Mouse (Mus musculus) heart, adult 2 months (tissue): ENCODE measurements at regions not wholly inside any gene's neighbourhood (a gene's known extent, or its start where the extent isn't known, plus 50 kb on each side); places are given as distances from the start of the nearest gene placed in this dataset.

Experiments
- DNase-seq, 2 experiments: peaks; one replicate each; pipeline ENCODE4 v3.0.0; 2021
- H3K27ac ChIP-seq: fragments of 200-600 bp; 2 replicates; pipeline ENCODE4 v1.8.1; 2022
- H3K27me3 ChIP-seq: fragments of 200-500 bp; 2 replicates; pipeline ENCODE4 v1.6.1; 2012; ENCODE audit warnings: mild to moderate bottlenecking, low read length, inconsistent platforms, mixed read lengths; ENCODE audit not compliant: control insufficient read depth, insufficient read depth
- H3K36me3 ChIP-seq: fragments of 200-500 bp; 2 replicates; pipeline ENCODE4 v1.6.1; 2012; ENCODE audit warnings: low read length, inconsistent platforms; ENCODE audit not compliant: control insufficient read depth, insufficient read depth
- H3K4me1 ChIP-seq: fragments of 200-500 bp; 2 replicates; pipeline ENCODE4 v1.6.1; 2011; ENCODE audit warnings: low read length; ENCODE audit not compliant: control insufficient read depth, insufficient read depth
- H3K4me3 ChIP-seq: fragments of 200-600 bp; 2 replicates; pipeline ENCODE4 v1.8.1; 2022
- H3K79me2 ChIP-seq: fragments of 200-500 bp; replicated peaks from 2 replicates; pipeline ENCODE4 v1.6.1; 2012; ENCODE audit warnings: mild to moderate bottlenecking, inconsistent platforms, low read length, moderate library complexity, mixed read lengths; ENCODE audit not compliant: control insufficient read depth, insufficient read depth
- H3K9ac ChIP-seq: fragments of 200-500 bp; 2 replicates; pipeline ENCODE4 v1.6.1; 2012; ENCODE audit warnings: low read depth, mild to moderate bottlenecking, control low read depth, inconsistent platforms, low read length, mixed read lengths
- CTCF ChIP-seq: fragments of 200-600 bp; IDR thresholded peaks from 2 replicates; pipeline ENCODE4 v1.8.1; 2022; ENCODE audit warnings: antibody characterized with exemption, mild to moderate bottlenecking, moderate library complexity
- EP300 ChIP-seq: fragments of 200-500 bp; IDR thresholded peaks from 2 replicates; pipeline ENCODE4 v1.6.1; 2011; ENCODE audit warnings: low read depth, low read length, control low read depth; ENCODE audit not compliant: insufficient read depth
- POLR2A ChIP-seq: fragments of 200-500 bp; IDR thresholded peaks from 2 replicates; pipeline ENCODE4 v1.6.1; 2011; ENCODE audit warnings: mild to moderate bottlenecking, low read depth, low read length, control low read depth; ENCODE audit not compliant: insufficient read depth
- WGBS: fragments of 180-500 bp; shearing (Covaris S2); methylation state at CpG from one replicate; pipeline ENCODE4 v1.1.7; 2018; 5-methylcytosine and 5-hydroxymethylcytosine counted together
- intact Hi-C: fragments of 180-260 bp; cut with DNase I; formaldehyde crosslinking; loops from one replicate; pipeline ENCODE4 v1.15.1; 2025

GRCm38 (mm10) chr3:134654051-134654450, 174.8 kb upstream of the Tacr3 start:
- H3K36me3 ChIP-seq: no peaks in the 10 kb centered on the region
- H3K9ac ChIP-seq: no peak overlapping the region
- WGBS: 27% methylated on average over 4 of the region's 4 CpGs
- no peaks in the 10 kb centered on the region for H3K79me2 ChIP-seq
- intact Hi-C loops: no loop called here
- H3K27me3 ChIP-seq: no peaks in the 10 kb centered on the region
- no peaks in the 10 kb centered on the region for H3K4me1 ChIP-seq
- H3K27ac ChIP-seq: no peak overlapping the region
- DNase-seq: no peak
- TF ChIP-seq CTCF: 0 out of 2 replicates have a peak, but pooled peaks have one; percentile 8
- no peak for TF ChIP-seq POLR2A
- no peak overlapping the region for H3K4me3 ChIP-seq

- H3K27me3 ChIP-seq: no peaks in the 10 kb centered on the region
- H3K4me3 ChIP-seq: no peak overlapping the region
- no peak overlapping the region for H3K9ac ChIP-seq
- H3K4me1 ChIP-seq: no peaks in the 10 kb centered on the region
- no peaks in the 10 kb centered on the region for H3K79me2 ChIP-seq
- DNase-seq: no peak
- H3K27ac ChIP-seq: no peak overlapping the region
- no peaks in the 10 kb centered on the region for H3K36me3 ChIP-seq
- 95% methylated on average over 2 of the region's 2 CpGs for whole genome bisulfite sequencing
- TF ChIP-seq EP300 (no peak), POLR2A (no peak), CTCF (no peak)
- intact Hi-C loops: no loop called here
Observed at GRCm38 (mm10) chr3:134694893-134695292, 133.9 kb upstream of the Tacr3 start.

- intact Hi-C loops: no loop called here
- DNase-seq: no peak
- no peaks in the 10 kb centered on the region for H3K79me2 ChIP-seq
- no peaks in the 10 kb centered on the region for H3K27me3 ChIP-seq
- TF ChIP-seq POLR2A: no peak
- TF ChIP-seq CTCF: 0 out of 2 replicates have a peak, but pooled peaks have one; percentile 8
- no peak overlapping the region for H3K4me3 ChIP-seq
- H3K9ac ChIP-seq: no peak overlapping the region
- 27% methylated on average over 2 of the region's 2 CpGs for WGBS
- no peaks in the 10 kb centered on the region for H3K36me3 ChIP-seq
- no peaks in the 10 kb centered on the region for H3K4me1 ChIP-seq
- H3K27ac ChIP-seq: no peak overlapping the region
Observed at GRCm38 (mm10) chr3:134718620-134719019, 110.2 kb upstream of the Tacr3 start.

- Histone ChIP-seq H3K27ac (no peak overlapping the region), H3K79me2 (no peaks in the 10 kb centered on the region), H3K36me3 (no peaks in the 10 kb centered on the region), H3K9ac (no peak overlapping the region), H3K4me3 (no peak overlapping the region), H3K4me1 (no peaks in the 10 kb centered on the region), H3K27me3 (no peaks in the 10 kb centered on the region)
- intact Hi-C loops: no loop called here
- DNase-seq: no peak
- no peak for TF ChIP-seq EP300
- TF ChIP-seq POLR2A: no peak
- TF ChIP-seq CTCF: no peak
- 51% methylated on average over 1 of the region's 1 CpGs for WGBS
Observed at GRCm38 (mm10) chr3:134735684-134736083, 93.1 kb upstream of the Tacr3 start.

- no peak for DNase-seq
- Histone ChIP-seq H3K9ac (no peak overlapping the region), H3K4me1 (no peaks in the 10 kb centered on the region), H3K4me3 (no peak overlapping the region), H3K79me2 (no peaks in the 10 kb centered on the region), H3K27ac (no peak overlapping the region), H3K27me3 (no peaks in the 10 kb centered on the region), H3K36me3 (no peaks in the 10 kb centered on the region)
- intact Hi-C loops: no loop called here
- 98% methylated on average over 1 of the region's 1 CpGs for WGBS
- TF ChIP-seq EP300 (no peak), CTCF (no peak), POLR2A (no peak)
Observed at GRCm38 (mm10) chr3:134761108-134761507, 67.7 kb upstream of the Tacr3 start.

- no peak for TF ChIP-seq POLR2A
- no peak for TF ChIP-seq EP300
- no peak for TF ChIP-seq CTCF
- Histone ChIP-seq H3K36me3 (no peaks in the 10 kb centered on the region), H3K79me2 (no peaks in the 10 kb centered on the region), H3K27me3 (no peaks in the 10 kb centered on the region), H3K27ac (no peak overlapping the region), H3K4me1 (no peaks in the 10 kb centered on the region), H3K4me3 (no peak overlapping the region), H3K9ac (no peak overlapping the region)
- intact Hi-C loops: no loop called here
- WGBS: 57% methylated on average over 4 of the region's 4 CpGs
- no peak for DNase-seq
Observed at GRCm38 (mm10) chr3:134763264-134763936, 65.4 kb upstream of the Tacr3 start.
